Mouse (Mus musculus): Measurements from ENCODE around the gene Dhrs7. TPM values are rescaled to one million over a fixed set of nuclear protein-coding genes. Genes with fewer than 3 reads are reported as not detected.

Dhrs7 gene
- 78.0 and 120 TPM in 2 replicates for polyA plus RNA-seq (2012; rRNA removed; ENCODE audit: low replicate concordance)

DNA sequence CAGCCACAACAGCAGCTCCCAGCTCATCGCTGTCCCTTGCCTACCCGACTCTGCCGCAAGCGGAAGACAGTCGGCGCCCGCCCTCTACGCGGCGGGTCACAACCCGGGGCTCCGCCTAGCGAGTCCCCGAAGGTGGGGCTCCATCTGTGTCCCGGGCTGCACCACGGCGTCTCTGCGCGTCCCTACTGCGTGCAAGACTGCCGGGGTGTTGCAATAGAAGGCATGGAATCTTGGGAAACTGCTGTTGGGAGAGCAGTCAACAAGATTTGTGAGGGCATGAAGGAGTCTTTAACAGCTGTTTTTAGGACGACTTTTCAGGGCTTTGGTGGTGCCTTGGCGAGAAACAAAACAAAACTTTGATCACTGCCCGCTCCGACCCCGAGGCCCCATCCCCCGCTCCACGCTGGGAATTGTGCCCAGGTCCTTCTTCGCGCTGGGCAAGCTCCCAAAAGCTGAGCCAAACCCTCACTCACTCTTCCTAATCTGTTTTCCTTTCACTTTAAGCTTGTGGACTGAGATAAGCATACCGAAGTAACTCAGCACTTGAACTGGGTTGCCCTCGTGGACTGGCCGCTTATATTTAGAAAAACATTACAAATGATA, at the start of gene Dhrs7:
Gene Dhrs7, minus strand, starts transcription at position 175 of the 603 bp plus-strand sequence.

DNA sequence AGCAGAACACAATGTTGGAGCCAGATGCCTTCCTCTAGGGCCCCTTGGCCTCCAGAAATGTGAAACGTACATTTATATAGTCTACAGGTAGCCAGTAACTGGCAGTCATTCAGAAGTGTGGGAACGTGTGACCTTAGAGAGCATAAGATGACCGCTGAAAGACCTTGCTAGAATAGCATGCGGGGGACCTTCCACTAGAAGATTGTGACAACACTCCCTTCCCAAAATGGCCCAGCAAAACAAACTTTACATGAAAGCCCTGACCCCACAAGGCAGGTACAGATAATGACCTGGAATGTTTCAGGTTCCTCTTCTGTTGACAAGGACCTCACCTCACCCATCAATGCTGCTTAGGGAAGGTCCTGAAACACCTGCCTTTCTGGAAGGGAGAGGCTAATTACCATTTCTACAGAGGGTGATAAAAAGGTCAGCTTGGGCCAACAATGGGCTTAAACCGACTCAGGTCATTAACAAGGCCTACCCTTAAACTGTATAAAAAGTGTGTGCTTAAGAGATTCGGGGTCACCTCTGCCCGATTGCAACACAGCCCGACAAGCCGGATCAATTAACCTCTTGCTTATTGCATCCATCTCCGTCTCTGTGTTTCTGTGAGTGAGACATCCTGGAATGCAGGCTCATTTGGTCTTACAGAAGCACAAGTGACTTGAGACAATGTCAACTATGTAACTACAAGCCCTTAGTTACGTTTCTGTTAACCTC, 14.9 kb downstream of the Dhrs7 start, which contains the start of gene Gm4756:
Gene Gm4756, minus strand, starts transcription at position 51 of the 720 bp plus-strand sequence.

Other genes with a start within 250 kb of the Dhrs7 start
- 0.22 and 0.83 TPM in 2 replicates for gene Lrrc9, start 223.0 kb downstream of the Dhrs7 start, polyA plus RNA-seq (2012; rRNA removed; ENCODE audit: low replicate concordance)
- gene Pcnx4, start 128.5 kb downstream of the Dhrs7 start, polyA plus RNA-seq (2012; rRNA removed; ENCODE audit: low replicate concordance) = 2.9 and 5.7 TPM in 2 replicates
- gene Gm4756, start 15.2 kb downstream of the Dhrs7 start, polyA plus RNA-seq (2012; rRNA removed; ENCODE audit: low replicate concordance) = 0.20 TPM in 1 of 2 replicates, not detected in the other
- 28.3 and 83.4 TPM in 2 replicates for gene Ppm1a, start 92.5 kb upstream of the Dhrs7 start, polyA plus RNA-seq (2012; rRNA removed; ENCODE audit: low replicate concordance)

Data from mammary gland, adult 2 months (tissue).